Mouse (Mus musculus) ES-Bruce4 (cell line): ENCODE data around the gene Mdfi.

Experiments used
- CTCF ChIP-seq: IDR thresholded peaks from one replicate; pipeline ENCODE4 v1.8.1; 2011; ENCODE audit warnings: low read depth, low read length
- EP300 ChIP-seq: IDR thresholded peaks from 2 replicates; pipeline ENCODE4 v1.6.1; 2011; ENCODE audit warnings: low read depth, low read length; ENCODE audit not compliant: insufficient read depth
- POLR2A ChIP-seq: IDR thresholded peaks from one replicate; pipeline ENCODE4 v1.8.1; 2011; ENCODE audit warnings: low read length; ENCODE audit not compliant: insufficient read depth

- TF ChIP-seq EP300 (no peak), POLR2A (no peak), CTCF (no peak)
Observed at GRCm38 (mm10) chr17:47802806-47803205, 31.7 kb downstream of the Mdfi start.
